Comparison of ENCODE assay signal across 9 mouse cellular contexts in the genomic region with DNA sequence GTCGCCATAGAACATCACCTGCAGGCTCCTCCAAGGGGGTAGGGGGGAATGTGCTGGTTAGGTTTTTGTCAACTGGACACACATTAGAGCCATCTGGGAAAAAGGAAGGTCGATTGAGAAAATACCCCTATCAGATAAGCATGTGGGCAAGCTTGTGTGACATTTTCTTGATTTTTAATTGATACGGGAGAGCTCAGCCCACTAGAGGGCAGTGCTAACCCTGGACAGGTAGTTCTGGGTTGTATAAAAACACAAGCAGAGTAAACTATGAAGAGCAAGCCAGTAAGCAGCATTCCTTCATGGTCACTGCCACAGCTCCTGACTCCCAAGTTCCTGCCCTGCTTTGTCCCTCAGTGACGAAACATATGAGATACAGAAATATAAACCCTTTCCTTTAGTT.
DNase-seq lines count a peak whose midpoint lies in the region; ATAC-seq and TF ChIP-seq lines count a peak whose summit lies in the region.
"Had no signal": no experiment of that assay in that cellular context is flagged by ENCODE, and none has a peak within 500 bp of the region (broad histone marks: within the 10 kb centered on the region; RNA-seq: fewer than 3 reads in every experiment).

No protein-coding gene starts in this region.

- H3K9me3 ChIP-seq in kidney, embryonic 14.5 days (ENCODE audit: control insufficient read depth, low read length): no peaks in the 10 kb centered on the region

- WGBS in kidney, embryonic 14.5 days: 75% methylated on average over 4 of the region's 4 CpGs
- 70% methylated on average over 4 of the region's 4 CpGs for WGBS in lung, adult 2 months

- ATAC-seq in kidney, embryonic 14.5 days (ENCODE audit: low FRiP score, low TSS enrichment): no peak

- no peak for TF ChIP-seq POLR2A in brain, embryonic 14.5 days (IDR thresholded peaks at IDR 0.05; ENCODE audit: borderline replicate concordance, extremely low read depth, insufficient read depth, insufficient read length, poor library complexity, severe bottlenecking)
- no peak for TF ChIP-seq POLR2A in lung, adult 2 months (IDR thresholded peaks at IDR 0.05; ENCODE audit: borderline replicate concordance, extremely low read depth, low read depth, low read length)

- H3K9ac ChIP-seq in kidney, embryonic 14.5 days (ENCODE audit: low read depth, low read length): no peak overlapping the region

- no peak overlapping the region for H3K4me2 ChIP-seq in kidney, embryonic 14.5 days (replicated peaks; ENCODE audit: low read depth, low read length)

- H3K27me3 ChIP-seq in kidney, embryonic 14.5 days (ENCODE audit: control insufficient read depth, insufficient read depth, low read length): no peaks in the 10 kb centered on the region

- TF ChIP-seq CTCF in brain, embryonic 14.5 days (IDR thresholded peaks at IDR 0.05; ENCODE audit: borderline replicate concordance, extremely low read depth, insufficient read depth, insufficient read length): peak; percentile 21; the same call in 1 of the 2 replicates
- TF ChIP-seq CTCF in lung, adult 2 months (IDR thresholded peaks at IDR 0.05; ENCODE audit: insufficient read depth, low read length): no peak

- no peaks in the 10 kb centered on the region for H3K36me3 ChIP-seq in kidney, embryonic 14.5 days (ENCODE audit: control insufficient read depth, insufficient read depth, low read length)

- H3K4me1 ChIP-seq in kidney, embryonic 14.5 days (ENCODE audit: control insufficient read depth, insufficient read depth, low read length): no peaks in the 10 kb centered on the region
- H3K4me1 ChIP-seq in lung, adult 2 months (ENCODE audit: control insufficient read depth, insufficient read depth, low read length): no peaks in the 10 kb centered on the region; the same call in 1 of the 2 replicates

- no peak overlapping the region for H3K4me3 ChIP-seq in kidney, embryonic 14.5 days (ENCODE audit: low read length)
- no peak overlapping the region for H3K4me3 ChIP-seq in lung, adult 2 months (replicated peaks; ENCODE audit: extremely low read depth, low read depth, low read length)

- no peak overlapping the region for H3K27ac ChIP-seq in kidney, embryonic 14.5 days (ENCODE audit: low read depth, low read length)

- peak; percentile 13 to 24 for DNase-seq in kidney, postnatal 4 days
- DNase-seq in thymus, postnatal 4 days: peak; percentile 25
- no peak for DNase-seq in thymus, postnatal 36 days
- DNase-seq in brain, embryonic 14.5 days (ENCODE audit: low read depth): peak; percentile 11
- DNase-seq in right cerebral cortex, postnatal 10 days (ENCODE audit: low spot score in 2 of 2): no peak
- DNase-seq in lung, adult 2 months: no peak
- DNase-seq: lung, postnatal 14 days; right cerebral cortex, postnatal 14 days had no signal

Comparison
In these comparisons a context has a peak if more than half of its experiments do, and no peak if none do; other contexts are left out.
1. DNase-seq: peak in kidney, postnatal 4 days (2 of 2), thymus, postnatal 4 days (single experiment) and brain, embryonic 14.5 days (single experiment); none in thymus, postnatal 36 days (0 of 2), right cerebral cortex, postnatal 10 days (0 of 2) and lung, adult 2 months (single experiment).